Mouse (Mus musculus) urinary bladder, postnatal 0 days (tissue): ENCODE results near the gene Mlf1. TPM values are rescaled to one million over a fixed set of nuclear protein-coding genes. Genes with fewer than 3 reads are reported as not detected.

Source experiments
- polyA plus RNA-seq: library from polyadenylated mRNA; unstranded; fragments of >200 nt; fragmentation: Nextera tagmentation; extraction: Ambion mirVana; gene quantifications from 2 replicates; pipeline ENCODE4 v1.2.1, GENCODE M21; 2015

The Mlf1 gene
- 3.3 and 6.2 TPM in 2 replicates for polyA plus RNA-seq

GRCm38 (mm10) chr3:67373872-67374271 lies at the start of gene Mlf1:
Gene Mlf1 (plus strand): TSS chr3:67374097.

GRCm38 (mm10) chr3:67375063-67375462 lies 1.2 kb downstream of the Mlf1 start, which contains the start of gene Gm17402:
Gene Gm17402 (minus strand): TSS chr3:67375163.

GRCm38 (mm10) chr3:67429999-67430380 lies 56.1 kb downstream of the Mlf1 start, which contains the start of gene Gfm1:
Gene Gfm1 (plus strand): TSS chr3:67430096.

Other genes with a start within 250 kb of the Mlf1 start
- gene Gm17402, start 1.1 kb downstream of the Mlf1 start, polyA plus RNA-seq = not detected in 2 replicates
- 26.0 and 29.8 TPM in 2 replicates for gene Gfm1, start 56.0 kb downstream of the Mlf1 start, polyA plus RNA-seq
- gene Lxn, start 89.8 kb downstream of the Mlf1 start, polyA plus RNA-seq = 60.4 and 61.9 TPM in 2 replicates
- gene Rarres1, start 141.4 kb downstream of the Mlf1 start, polyA plus RNA-seq = 4.5 and 5.5 TPM in 2 replicates
- gene Mfsd1, start 208.6 kb downstream of the Mlf1 start, polyA plus RNA-seq = 33.1 and 35.2 TPM in 2 replicates